Mouse (Mus musculus): ENCODE results near the gene Cenpl. TPM values are rescaled to one million over a fixed set of nuclear protein-coding genes. Genes with fewer than 3 reads are reported as not detected.
"Not testable (repeated sequence)": the region's sequence is repeated elsewhere in the genome, so short reads cannot be mapped to it uniquely, and the experiment has no call there.

The Cenpl gene
- 7.9 TPM for polyA plus RNA-seq (2012; fragmentation: generic; extraction: Trizol)
- long read RNA-seq, experiment 1, transcript Cenpl-203 (5 exons, 1,910 nt): major isoform, 6 of 10 reads
- long read RNA-seq, experiment 1, partial matches to known transcripts: 1 of 10 reads
- long read RNA-seq, experiment 1, other reads (novel, unspliced or antisense): 1 of 10 reads
- long read RNA-seq, experiment 2, full-length matches to known transcripts: 52 of 57 reads
- long read RNA-seq, experiment 2, partial matches to known transcripts: 0 of 57 reads
- long read RNA-seq, experiment 2, other reads (novel, unspliced or antisense): 5 of 57 reads

- Histone ChIP-seq H3K79me3 (ENCODE audit: low read depth) (peaks cover 36% of the 10 kb centered on the region), H3K4me3 (ENCODE audit: insufficient read depth, poor library complexity, severe bottlenecking) (peak within 1 kb of the TSS; percentile 88), H3K27me3 (ENCODE audit: control insufficient read depth, insufficient read depth, insufficient read length) (no peaks in the 10 kb centered on the region), H3K79me2 (ENCODE audit: control insufficient read depth, insufficient read depth) (peaks cover 60% of the 10 kb centered on the region), H3ac (ENCODE audit: control insufficient read depth, insufficient read length, low read depth) (peak within 1 kb of the TSS; percentile 65), H3K36me3 (ENCODE audit: control insufficient read depth, insufficient read depth) (peaks cover 10% of the 10 kb centered on the region)
- no peak for TF ChIP-seq FOSL1 (IDR thresholded peaks at IDR 0.05; ENCODE audit: insufficient read depth, low read length, poor library complexity, severe bottlenecking)
- peak; percentile 91 for TF ChIP-seq CEBPB (IDR thresholded peaks at IDR 0.05; ENCODE audit: low read depth)
- TF ChIP-seq MAX (IDR thresholded peaks at IDR 0.05): peak; percentile 45
Measured at GRCm38 (mm10) chr1:161070352-161071271, at the start of gene Cenpl, which contains the start of gene Dars2. Cenpl (plus strand) TSS chr1:161070713. Dars2 (minus strand) TSS chr1:161070658.

GRCm38 (mm10) chr1:161025410-161026210 is 44.9 kb upstream of the Cenpl start:
- Histone ChIP-seq H3K79me2 (ENCODE audit: control insufficient read depth, insufficient read depth) (no peaks in the 10 kb centered on the region), H3K4me3 (ENCODE audit: insufficient read depth, poor library complexity, severe bottlenecking) (no peak overlapping the region), H3K27me3 (ENCODE audit: control insufficient read depth, insufficient read depth, insufficient read length) (no peaks in the 10 kb centered on the region), H3K79me3 (ENCODE audit: low read depth) (no peaks in the 10 kb centered on the region), H3K36me3 (ENCODE audit: control insufficient read depth, insufficient read depth) (peaks cover 20% of the 10 kb centered on the region), H3ac (ENCODE audit: control insufficient read depth, insufficient read length, low read depth) (no peak overlapping the region)
- TF ChIP-seq USF1 (IDR thresholded peaks at IDR 0.05; ENCODE audit: low read depth): no peak
- no peak for TF ChIP-seq CTCF (IDR thresholded peaks at IDR 0.05; ENCODE audit: control insufficient read depth, insufficient read depth, insufficient read length)
- TF ChIP-seq MYOG (IDR thresholded peaks at IDR 0.05; ENCODE audit: control insufficient read depth, extremely low read depth, insufficient read length): no peak
- TF ChIP-seq MAX (IDR thresholded peaks at IDR 0.05): no peak
- no peak for TF ChIP-seq CEBPB (IDR thresholded peaks at IDR 0.05; ENCODE audit: low read depth)
- TF ChIP-seq MYOD1 (IDR thresholded peaks at IDR 0.05; ENCODE audit: control insufficient read depth, insufficient read length, low read depth): no peak
- no peak for TF ChIP-seq FOSL1 (IDR thresholded peaks at IDR 0.05; ENCODE audit: insufficient read depth, low read length, poor library complexity, severe bottlenecking)

GRCm38 (mm10) chr1:161027196-161027595 is 43.3 kb upstream of the Cenpl start:
- Histone ChIP-seq H3K36me3 (ENCODE audit: control insufficient read depth, insufficient read depth) (peaks cover 30% of the 10 kb centered on the region), H3K27me3 (ENCODE audit: control insufficient read depth, insufficient read depth, insufficient read length) (no peaks in the 10 kb centered on the region), H3K79me2 (ENCODE audit: control insufficient read depth, insufficient read depth) (no peaks in the 10 kb centered on the region), H3K79me3 (ENCODE audit: low read depth) (no peaks in the 10 kb centered on the region), H3K4me3 (ENCODE audit: insufficient read depth, poor library complexity, severe bottlenecking) (no peak overlapping the region), H3ac (ENCODE audit: control insufficient read depth, insufficient read length, low read depth) (no peak overlapping the region)
- no peak for TF ChIP-seq MAX (IDR thresholded peaks at IDR 0.05)
- TF ChIP-seq FOSL1 (IDR thresholded peaks at IDR 0.05; ENCODE audit: insufficient read depth, low read length, poor library complexity, severe bottlenecking): no peak
- no peak for TF ChIP-seq MYOG (IDR thresholded peaks at IDR 0.05; ENCODE audit: control insufficient read depth, extremely low read depth, insufficient read length)
- TF ChIP-seq CTCF (IDR thresholded peaks at IDR 0.05; ENCODE audit: control insufficient read depth, insufficient read depth, insufficient read length): no peak
- TF ChIP-seq CEBPB (IDR thresholded peaks at IDR 0.05; ENCODE audit: low read depth): no peak
- TF ChIP-seq MYOD1 (IDR thresholded peaks at IDR 0.05; ENCODE audit: control insufficient read depth, insufficient read length, low read depth): no peak
- TF ChIP-seq USF1 (IDR thresholded peaks at IDR 0.05; ENCODE audit: low read depth): no peak

- peaks cover 31% of the 10 kb centered on the region for H3K36me3 ChIP-seq (ENCODE audit: control insufficient read depth, insufficient read depth)
- H3K79me2 ChIP-seq (ENCODE audit: control insufficient read depth, insufficient read depth); H3K79me3 ChIP-seq (ENCODE audit: low read depth); H3ac ChIP-seq (ENCODE audit: control insufficient read depth, insufficient read length, low read depth); H3K27me3 ChIP-seq (ENCODE audit: control insufficient read depth, insufficient read depth, insufficient read length); H3K4me3 ChIP-seq (ENCODE audit: insufficient read depth, poor library complexity, severe bottlenecking): not testable (repeated sequence)
Measured at GRCm38 (mm10) chr1:161028427-161028826, 42.1 kb upstream of the Cenpl start.

- H3K79me2 ChIP-seq (ENCODE audit: control insufficient read depth, insufficient read depth): peaks cover 15% of the 10 kb centered on the region
- H3K79me3 ChIP-seq (ENCODE audit: low read depth): peaks cover under 1% of the 10 kb centered on the region
- TF ChIP-seq MAX (IDR thresholded peaks at IDR 0.05) (no peak), FOSL1 (IDR thresholded peaks at IDR 0.05; ENCODE audit: insufficient read depth, low read length, poor library complexity, severe bottlenecking) (no peak), CEBPB (IDR thresholded peaks at IDR 0.05; ENCODE audit: low read depth) (no peak), CTCF (IDR thresholded peaks at IDR 0.05; ENCODE audit: control insufficient read depth, insufficient read depth, insufficient read length) (no peak)
- H3K27me3 ChIP-seq (ENCODE audit: control insufficient read depth, insufficient read depth, insufficient read length): no peaks in the 10 kb centered on the region
- H3K4me3 ChIP-seq (ENCODE audit: insufficient read depth, poor library complexity, severe bottlenecking): no peak overlapping the region
- H3ac ChIP-seq (ENCODE audit: control insufficient read depth, insufficient read length, low read depth): no peak overlapping the region
- peaks cover 31% of the 10 kb centered on the region for H3K36me3 ChIP-seq (ENCODE audit: control insufficient read depth, insufficient read depth)
Measured at GRCm38 (mm10) chr1:161030058-161030457, 40.5 kb upstream of the Cenpl start.

Measured in C2C12 (cell line).